Mouse (Mus musculus): ENCODE data around the gene Socs2.

Gene Socs2

DNA sequence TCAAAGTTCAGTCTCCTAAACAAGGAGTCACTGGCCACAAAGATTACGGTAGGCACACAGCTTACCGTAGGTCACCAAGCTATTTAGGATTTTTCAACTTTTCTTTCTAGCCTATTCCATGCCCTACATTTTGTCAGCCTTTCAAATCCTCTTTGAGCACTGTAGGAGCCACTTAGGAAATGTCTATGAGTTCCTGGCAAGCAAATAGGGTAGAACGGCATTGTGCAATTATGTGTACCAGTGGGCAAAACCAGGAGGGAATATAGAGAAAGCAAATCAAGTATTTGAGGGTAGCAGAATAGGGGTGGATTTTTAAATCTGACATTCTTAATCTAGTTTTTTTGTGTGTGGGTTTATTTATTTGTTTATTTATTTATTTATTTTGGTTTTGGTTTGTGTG is 2.7 kb upstream of the Socs2 start:
- DNase-seq: no peak

DNA sequence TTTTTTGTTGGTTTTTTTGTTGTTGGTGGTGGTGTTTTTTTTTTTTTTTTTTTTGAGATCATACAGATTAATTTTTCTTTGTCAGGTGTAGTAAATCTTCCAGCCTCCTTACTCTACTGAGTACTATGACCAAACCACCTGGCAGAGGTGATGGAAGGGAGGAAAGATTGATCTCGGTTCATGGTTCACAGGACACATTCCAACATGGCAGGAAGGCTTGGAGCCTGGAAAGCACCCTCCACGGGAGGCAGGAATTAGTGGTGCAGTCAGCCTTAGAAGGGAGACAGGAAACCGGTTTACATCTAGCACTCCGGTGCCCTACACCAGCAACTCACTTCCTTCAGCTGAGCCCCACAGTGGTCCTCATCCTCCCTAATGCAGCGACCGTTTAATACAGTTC is 1.7 kb upstream of the Socs2 start:
- no peak for DNase-seq

DNA sequence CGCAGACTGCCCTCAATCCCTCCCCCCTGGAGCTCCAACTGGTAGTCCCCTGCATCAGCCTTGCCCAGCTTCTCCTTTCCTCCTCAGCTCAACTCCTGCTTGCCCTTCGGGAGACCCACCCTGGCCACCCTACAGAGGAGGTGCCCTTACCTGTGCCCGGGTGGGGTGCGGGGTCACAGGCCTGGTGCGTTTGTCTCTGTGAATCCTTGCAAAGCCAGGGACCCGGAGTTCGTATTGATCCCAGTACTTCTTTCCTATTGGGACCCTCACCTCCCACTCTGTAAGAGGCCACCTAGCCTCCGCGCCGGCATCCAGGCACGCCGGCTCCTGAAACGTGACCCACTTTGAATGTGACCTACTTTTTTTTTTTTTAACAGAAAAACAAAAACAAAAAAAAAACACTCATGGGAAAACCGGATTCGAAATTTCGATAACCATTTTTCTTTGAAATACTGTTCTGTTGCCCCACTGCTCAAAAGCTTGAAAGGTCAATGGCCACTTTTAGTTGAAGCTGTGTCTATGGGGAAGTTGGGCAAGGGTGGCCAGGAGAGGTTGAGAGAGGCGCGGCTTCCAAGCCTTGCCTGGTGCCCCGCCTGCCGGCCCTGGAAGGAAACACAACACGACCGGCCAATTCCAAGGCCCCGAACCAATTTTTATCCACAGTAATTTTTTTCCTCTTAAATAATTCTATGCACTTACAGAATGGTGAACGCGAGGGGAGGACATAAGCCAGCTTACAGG is 686 bp upstream of the Socs2 start:
- peak; percentile 89 for DNase-seq

DNA sequence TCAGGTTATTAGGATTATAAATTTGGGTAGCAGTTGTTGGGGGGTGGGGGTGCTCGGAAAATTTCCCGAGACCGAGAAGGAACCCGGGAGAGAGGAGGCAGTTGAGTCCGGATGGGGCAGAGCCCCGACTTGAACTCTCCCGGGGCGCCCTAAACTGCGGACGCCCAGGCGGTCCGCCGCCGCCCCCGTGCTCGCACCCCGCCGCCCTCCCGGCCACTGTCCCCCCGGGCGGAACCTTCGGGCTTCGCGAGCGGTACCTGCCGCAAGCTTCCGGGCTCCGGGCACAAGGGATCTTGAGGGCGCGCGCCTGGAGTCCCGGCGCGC is 657 bp downstream of the Socs2 start:
- DNase-seq: no peak

DNA sequence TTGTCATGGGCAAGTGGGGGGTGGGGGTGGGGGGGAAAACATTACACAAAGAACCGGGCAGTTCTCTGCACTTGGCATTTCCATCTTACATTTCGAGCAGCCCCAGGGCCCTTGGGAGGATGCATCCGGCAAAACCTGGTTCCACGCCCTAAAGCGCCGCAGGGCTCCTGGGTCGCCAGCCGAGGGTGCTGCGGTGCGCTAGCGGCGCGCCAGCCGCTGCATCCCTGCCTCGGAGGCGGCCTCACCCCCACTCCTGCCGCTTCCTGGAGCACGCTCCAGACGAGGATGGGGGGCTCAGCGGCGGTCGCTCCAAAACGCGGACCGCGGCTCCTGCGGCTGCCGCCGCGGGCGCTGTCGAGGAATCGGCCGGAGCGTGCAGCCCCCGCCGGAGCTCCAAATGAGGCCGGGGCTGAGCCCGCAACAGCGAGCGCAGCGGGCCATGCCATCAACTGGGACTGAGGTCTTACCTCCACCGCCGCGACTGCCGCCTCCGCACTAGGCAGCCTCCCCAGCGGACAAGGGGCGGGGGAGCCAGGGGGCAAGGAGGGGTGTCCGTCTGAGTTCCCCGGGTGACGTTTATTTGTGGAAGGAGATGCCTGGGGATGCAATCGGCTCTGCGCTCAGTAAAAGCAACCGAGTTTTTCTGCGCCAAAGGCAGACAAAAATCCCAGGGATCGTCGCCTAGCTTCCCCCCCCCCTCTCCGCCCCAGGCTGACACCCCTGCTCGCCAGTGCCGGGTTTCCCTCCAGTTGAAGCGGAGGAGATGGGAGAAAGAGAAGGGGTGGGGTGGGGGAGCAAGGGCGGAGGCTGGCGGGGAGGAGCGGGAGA is 1.2 kb downstream of the Socs2 start:
- peak; percentile 76 to 80 for DNase-seq

DNA sequence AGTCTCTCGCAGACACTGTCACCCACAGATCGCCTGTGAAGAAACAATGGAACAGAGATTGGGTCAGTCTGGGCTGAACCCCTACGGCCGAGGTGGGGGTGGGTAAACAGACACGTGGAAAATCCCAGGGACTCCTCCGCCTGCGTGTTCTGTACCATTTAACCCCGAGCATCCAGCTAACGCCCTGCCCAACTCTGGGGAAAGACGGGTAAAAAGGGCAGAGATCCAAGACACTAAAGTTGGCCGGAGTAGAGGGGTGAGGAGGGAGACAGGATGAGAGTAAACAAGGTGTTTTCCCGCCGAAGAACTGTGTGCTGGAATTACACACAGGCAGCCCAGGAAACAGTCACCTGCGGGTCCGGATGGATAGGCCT is 1.8 kb downstream of the Socs2 start:
- peak; percentile 43 to 51 for DNase-seq

DNA sequence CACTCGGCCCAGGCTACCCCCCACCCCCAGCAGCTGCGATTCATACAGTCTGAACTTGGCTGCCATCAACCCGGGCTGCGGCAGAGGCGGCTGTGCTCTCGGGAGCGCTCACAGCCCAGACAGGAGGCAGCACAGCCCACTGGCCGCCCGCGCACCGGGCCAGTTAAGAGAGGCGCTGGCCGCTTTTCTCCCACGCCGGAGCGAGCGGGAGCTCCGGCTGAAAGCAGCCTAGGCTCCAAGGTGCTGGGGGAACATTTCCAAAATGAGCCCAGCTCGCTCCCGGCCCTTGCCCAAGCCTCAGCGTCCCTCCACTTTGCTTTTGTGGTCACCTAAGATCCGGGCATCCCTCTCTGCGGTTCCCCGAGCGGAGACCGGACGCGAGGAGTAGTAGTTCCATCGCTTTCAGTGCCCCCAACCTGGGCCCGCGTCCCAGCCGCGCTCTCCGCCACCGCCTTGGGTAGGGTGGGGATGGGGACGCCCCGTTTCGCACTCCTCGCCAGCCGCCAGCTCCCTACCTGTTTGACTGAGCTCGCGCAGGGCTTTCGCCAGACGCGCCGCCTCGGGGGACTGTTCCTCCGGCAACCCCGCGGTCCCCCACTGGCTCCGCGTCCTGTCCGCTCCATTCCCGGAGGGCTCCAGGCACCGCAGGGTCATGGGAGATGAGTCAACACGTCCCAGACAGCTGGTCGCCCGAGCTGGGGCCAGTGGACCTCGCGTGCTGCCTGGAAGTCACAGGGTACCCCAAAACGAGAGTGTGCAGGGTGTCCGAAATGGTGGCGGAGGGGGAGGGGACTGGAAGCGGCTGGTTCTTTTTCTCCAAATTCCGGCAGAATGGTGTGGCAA is 2.4 kb downstream of the Socs2 start:
- peak; percentile 59 to 69 for DNase-seq

DNA sequence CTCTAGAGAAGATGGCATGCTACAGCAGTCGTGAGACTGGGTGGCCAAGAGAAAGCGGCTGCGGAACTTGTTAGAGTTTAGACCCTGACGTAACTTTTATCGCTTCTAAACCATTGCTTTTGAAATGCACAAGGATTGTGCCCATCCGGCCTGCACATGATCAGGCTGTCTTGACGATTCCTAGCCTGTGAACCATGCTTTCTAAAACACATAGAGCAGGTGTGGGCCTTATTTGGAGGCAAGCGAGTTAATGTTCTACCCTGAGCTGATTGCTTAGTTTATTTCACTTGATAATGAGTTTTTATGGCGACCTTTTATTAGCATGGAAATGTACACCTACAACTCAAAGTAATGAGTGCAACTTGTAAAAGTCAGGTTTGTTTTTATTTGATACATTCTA is 5.8 kb downstream of the Socs2 start:
- no peak for DNase-seq

DNA sequence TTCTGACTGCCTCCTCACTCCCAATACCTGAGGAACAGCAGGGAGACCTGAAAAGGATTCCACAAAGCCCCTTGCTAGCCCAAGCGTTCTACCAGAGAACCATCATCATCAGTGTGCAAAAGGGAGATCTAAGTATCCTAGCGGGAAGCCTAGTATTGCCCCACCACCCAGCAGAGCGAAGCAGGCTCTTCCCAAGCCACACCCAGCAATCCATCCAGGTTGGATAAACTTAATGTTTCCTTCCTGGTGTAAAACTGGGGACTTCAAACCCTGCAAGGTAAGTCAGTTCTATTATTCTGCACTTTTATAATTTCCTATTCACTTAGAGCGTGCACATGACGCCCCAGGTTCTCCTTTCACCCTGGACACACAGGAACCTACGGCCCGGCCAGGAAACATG is 6.3 kb downstream of the Socs2 start:
- no peak for DNase-seq

DNA sequence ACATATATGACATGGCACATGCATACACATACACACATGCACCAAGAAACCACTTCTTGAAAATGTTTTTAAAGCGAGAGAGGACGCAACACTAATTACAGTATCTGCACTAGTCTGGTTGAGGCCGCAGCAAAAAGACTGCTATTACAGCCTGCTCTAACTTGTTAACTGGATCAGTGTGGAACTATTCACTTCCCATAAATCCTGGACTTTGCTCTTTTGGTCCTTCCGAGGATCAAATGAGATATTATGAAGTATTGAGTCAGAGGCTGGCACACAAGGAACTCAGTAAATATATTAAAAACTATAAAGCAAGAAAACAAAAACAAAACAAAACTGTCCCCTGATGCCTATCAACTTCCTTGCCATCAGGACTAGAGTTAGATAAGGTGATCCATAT is 6.8 kb downstream of the Socs2 start:
- no peak for DNase-seq

DNA sequence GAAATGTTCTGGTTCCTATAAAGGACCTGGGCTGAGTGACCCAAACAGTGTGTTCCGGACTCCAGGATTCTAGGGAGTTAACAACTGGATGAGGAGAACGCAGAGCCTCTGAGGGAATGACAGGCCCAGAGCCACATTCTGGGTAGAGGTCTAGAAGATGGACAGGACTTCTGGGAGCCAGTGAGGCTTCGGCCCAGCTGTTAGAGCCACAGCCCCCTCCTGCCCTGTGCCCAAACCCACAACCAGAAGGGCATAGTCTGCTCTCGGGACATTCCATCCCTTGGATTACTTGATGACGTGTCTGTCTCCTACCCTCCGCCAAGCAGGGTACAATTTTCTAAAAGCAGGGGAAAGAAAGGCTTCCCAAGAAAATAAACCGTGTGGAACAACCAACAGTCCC is 7.8 kb downstream of the Socs2 start:
- DNase-seq: no peak

DNA sequence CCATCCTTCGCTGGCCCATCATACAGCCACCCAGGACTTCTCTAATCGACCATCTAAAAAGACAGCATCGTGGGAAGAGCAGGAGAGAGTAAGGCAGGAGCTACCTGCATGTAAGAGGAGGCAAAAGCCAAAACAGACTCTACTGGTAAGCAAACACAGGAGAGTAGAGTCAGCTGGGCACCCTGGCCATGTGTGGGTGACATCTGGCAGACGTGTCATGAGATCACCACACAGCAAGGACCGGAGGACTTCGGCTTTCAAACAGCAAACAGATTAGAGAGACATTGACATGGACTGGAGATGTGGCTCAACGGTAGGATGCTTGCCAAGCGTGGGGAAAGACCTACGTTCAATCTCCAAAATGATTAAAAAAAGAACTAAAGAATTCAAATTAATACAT is 8.5 kb downstream of the Socs2 start:
- DNase-seq: no peak

DNA sequence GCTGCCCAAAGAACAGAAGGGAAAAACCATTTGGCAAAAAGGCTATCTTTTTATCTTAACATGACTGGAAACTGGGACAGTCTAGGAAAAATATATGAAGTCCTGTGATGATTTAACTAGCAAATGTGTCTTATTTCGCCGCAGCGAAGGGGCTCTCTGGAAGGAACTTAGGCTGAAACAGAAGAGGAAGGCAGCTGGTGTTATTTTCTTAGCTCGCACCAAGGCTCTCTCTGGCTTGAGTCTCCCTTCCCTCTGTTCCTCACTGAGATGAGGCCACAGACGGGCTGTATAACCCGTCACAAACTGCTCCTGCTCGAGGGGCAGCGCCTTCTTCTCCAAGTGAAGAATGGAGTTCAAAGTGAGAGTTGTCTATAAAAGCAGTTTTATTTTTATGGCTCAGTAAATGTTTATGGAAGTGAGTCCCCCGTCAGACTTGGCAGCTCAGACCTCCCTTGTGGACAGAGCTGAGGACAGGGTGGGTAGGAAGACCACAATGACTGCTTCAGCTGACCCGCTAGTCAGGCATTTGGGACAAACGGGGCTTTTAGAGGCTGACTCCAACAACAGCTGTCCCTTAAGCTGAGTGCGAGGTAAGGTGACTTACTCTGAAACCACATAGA is 9.3 kb downstream of the Socs2 start:
- DNase-seq: peak in 1 of 2 experiments; percentile 55

DNA sequence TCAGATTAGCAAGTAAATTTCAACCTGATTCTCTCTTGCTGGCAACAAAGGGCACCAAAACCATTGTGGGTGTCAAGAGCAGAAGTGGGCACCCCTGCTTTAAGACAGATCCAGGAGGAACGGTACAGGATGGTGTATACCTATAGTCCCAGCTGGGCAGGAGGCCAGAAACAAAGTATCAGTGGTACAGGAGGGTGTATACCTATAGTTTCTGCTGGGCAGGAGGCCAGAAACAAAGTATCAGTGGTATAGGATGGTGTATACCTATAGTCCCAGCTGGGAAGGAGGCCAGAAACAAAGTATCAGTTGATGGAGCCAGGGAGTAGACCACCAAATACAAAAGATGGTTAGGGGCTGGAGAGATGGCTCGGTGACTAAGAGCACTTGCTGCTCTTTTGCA is 12.2 kb downstream of the Socs2 start:
- DNase-seq: no peak

DNA sequence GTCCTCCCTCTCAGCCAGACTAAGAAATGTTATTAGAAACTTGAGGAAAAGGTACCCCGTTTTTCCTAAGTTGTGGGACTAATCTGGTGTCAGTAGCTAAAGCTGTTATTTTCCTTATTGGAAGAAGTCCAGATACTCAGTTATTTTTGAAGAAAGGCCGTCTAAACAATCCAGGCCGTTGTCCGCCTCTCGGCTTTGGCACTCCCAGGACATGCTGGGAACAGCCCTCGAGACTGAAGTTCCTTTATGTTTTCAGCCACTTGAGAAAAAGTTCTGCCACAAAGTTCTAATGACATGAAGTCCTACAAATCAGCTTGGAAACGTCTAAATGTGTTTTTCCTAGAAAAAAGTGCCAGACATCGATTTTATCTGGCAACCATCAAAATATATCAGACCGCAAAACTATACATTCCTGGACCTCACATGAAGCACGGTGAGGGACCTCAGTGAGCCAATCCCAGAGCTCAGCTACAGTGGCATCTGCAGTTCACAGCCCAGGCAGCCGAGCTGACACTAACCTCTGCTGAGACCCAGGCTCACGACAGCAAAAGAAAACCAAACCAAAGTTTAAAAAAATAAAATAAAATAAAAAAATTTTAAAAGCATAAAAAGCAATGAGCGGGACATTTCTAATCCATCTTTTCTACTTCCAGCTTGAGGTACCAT is 17.2 kb downstream of the Socs2 start:
- DNase-seq: peak; percentile 40 to 71

DNA sequence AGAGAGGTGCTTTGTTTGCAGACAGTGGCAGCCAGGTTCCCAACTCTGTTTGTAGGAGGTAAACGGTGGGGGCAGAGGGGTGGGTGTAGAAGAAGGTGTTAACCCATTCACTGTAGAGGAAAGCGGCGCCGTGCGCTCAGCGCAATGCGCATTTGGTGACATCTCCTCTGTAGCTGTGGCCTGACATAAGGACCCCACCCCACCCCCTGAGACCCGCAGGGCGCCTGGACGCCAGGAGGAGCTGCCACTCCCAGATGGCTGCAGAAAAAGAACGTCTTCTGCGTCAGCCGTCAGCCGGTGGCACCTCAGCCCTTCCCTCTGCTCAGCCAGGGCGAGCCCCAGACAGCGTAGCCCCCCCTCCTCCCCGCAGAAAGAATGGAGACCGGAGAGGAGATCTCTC is 18.5 kb downstream of the Socs2 start:
- DNase-seq: peak; percentile 59 to 68

DNA sequence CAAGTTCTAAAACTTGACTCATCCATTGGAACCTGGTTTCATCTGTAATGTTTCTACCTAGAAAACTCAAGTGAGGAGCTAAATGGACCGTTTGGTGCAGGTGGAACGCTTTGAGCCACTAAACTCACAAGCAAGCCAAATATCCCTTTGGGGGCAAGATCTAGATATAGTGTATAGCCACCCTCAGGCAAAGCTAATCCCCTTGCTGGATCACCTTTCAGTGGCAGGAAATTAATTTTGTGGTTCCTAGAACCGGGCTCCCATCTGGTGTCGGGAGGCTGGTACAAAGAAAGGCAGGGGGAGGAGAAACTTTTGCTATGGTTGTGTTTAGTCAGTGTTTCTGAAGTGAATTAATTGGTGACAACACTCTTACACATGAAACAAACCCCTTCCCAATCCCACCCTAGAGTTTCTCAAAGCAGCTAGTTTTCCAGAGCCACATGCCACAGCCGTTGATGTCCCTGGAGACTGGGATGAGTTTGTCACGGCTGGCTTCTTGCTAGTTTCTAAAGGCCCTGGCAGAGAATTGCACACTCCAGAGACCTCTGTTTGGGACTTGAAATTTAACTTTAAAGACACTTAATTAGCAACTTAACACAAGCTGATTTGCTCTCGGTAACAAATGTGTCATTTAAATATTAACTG is 19.7 kb downstream of the Socs2 start:
- no peak for DNase-seq

DNA sequence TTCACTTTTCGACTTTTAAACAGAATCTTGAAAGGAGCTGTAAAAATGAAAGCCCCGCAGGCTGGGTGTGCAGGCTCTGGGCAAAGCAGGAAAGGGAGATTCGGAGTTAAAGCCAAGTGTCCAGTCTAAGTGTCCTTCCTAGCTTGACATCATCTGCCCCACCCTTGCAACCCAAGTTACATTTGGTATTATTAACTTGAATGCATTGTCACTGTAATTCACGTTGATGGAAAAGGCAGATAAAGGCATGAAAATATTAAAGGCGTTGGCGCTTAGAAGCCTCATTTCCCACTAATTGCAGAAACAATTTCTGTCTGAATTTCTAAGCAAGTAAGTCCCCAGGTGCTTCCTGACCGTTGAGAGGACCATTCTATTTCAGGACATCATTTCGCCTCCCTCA is 20.6 kb downstream of the Socs2 start:
- DNase-seq: no peak

DNA sequence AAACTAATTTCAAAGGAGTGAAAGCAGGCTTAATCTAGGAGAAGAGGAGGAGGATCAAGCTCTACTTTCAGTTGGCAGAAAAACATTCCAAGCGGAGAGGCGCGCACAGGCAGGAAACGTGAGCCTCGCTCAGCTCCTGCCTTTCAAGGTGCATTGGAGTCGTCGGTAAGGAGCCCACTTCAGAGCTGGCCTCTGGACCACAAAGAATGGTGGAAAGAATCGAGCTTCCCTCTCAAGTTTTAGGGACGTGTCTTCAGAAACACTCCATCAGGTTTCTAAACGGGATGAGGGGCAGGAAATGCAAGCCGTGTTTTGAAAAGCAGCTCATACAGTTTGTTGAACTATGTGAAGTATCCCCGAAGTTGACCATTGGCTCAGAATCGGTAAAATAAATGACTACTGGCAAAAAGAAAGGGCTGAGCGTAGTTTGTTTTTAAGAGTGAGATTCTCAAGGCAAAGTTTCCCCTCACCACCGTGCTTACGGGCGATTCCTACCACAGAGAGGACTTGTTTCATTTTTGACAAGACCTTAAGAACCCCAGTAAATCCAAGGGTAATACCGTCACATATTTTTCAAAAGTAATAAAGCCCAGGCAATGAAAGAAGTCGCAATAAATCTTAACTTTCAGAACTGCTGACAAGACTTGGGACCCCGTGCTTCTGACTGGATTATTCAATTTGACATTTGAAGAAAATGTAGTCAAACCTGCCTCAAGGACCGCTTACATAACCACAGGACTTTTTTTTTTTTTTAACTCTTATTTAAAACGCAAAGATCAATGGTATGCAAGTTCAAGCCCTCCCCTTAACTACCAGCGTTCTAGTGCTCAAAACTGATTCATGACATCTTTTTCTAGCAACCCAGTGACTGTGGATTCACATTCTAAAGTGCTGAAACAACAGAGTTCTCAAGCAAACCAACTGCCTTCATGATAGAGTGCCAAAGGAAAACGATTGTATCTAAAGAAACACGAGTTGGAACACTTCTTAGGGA is 21.9 kb downstream of the Socs2 start:
- peak in 1 of 2 experiments; percentile 39 for DNase-seq

DNA sequence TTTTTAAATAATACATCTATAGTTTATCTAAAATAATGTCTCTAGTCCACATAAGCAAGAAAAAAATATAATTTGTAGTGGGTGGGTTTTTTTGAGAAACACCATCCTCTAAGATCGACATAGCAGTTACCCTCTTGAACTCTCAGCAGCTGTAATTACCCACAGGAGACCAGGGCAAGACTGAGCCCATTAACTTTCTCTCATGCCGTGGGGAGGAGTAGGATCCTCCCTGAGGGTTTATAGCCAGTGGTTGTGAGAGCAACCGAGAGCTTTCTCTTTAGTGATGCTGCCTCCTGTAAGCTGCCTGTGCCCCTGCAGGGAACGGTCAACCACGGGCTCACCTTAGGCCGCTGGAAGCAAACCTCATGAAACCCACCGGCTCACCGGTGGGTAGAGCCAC is 24.9 kb downstream of the Socs2 start:
- DNase-seq: no peak

DNA sequence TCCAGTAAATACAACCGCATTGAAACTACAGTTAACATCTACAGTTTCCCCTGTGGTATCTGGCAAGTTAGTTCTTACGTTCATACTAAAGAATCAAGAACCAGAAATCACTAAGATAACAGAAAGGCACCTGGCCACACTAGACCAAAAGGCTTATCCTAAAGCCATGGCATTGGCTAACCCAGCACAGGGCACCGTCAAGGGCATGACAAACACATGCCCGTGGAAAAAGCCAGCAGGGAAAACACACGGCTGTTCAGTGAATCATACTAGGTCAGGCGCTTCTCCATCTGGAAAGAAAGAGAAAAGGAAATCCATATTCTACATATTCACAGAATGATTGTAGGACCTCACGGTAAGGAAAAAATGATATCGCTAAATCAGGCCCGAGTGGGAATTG is 26.1 kb downstream of the Socs2 start:
- DNase-seq: no peak

All from lung, postnatal 4 days (tissue).